In the genomic region with DNA sequence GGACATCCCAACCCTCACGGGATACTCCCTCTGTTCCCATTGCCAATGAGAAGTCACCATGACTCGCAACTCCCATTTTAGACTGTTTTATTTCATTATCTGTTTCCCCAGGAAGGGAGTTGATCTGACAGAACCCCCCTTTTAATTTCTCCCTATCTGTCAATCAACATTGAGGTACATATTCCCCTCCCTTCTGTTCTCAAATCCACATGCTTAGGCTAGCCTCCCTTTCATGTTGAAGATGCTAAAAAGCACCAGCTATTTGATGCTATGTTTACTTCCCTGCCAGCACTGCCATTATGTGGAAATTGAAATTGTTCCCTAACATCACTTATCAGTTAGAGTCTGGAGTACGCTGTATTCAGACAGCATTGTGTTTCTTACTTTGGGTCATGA, we compare ENCODE assay signal across 32 mouse cellular contexts. TPM values are rescaled to one million over a fixed set of nuclear protein-coding genes. Genes with fewer than 3 reads are reported as not detected.
"Had no signal": no experiment of that assay in that cellular context is flagged by ENCODE, and none has a peak within 500 bp of the region (broad histone marks: within the 10 kb centered on the region; RNA-seq: fewer than 3 reads in every experiment).

No protein-coding gene starts in this region.

- H3K27me3 ChIP-seq: heart, embryonic 13.5 days; heart, embryonic 15.5 days; hindbrain, embryonic 13.5 days; limb, embryonic 13.5 days; limb, embryonic 15.5 days; liver, embryonic 12.5 days had no signal

- H3K9ac ChIP-seq: heart, embryonic 13.5 days; heart, embryonic 15.5 days; hindbrain, embryonic 13.5 days; limb, embryonic 13.5 days; limb, embryonic 15.5 days; liver, embryonic 12.5 days; liver, embryonic 14.5 days had no signal

- H3K9me3 ChIP-seq: heart, embryonic 13.5 days; heart, embryonic 15.5 days; hindbrain, embryonic 13.5 days; limb, embryonic 13.5 days; limb, embryonic 15.5 days; liver, embryonic 12.5 days had no signal

- H3K36me3 ChIP-seq: heart, embryonic 13.5 days; heart, embryonic 15.5 days; hindbrain, embryonic 13.5 days; limb, embryonic 13.5 days; limb, embryonic 15.5 days; liver, embryonic 12.5 days had no signal

- DNase-seq: gastrocnemius, postnatal 36 days; heart, adult 11 months; heart, adult 2 months; heart, postnatal 36 days; kidney, adult 18-20 months; kidney, adult 8-10 months; kidney, postnatal 10 days; kidney, postnatal 25 days; kidney, postnatal 4 days; lung, adult 18-20 months had no signal

- H3K4me3 ChIP-seq: heart, adult 2 months; heart, embryonic 13.5 days; heart, embryonic 15.5 days; hindbrain, embryonic 13.5 days; layer of hippocampus, adult 2 months; limb, embryonic 13.5 days; limb, embryonic 15.5 days; liver, embryonic 12.5 days had no signal

- H3K4me1 ChIP-seq: heart, embryonic 13.5 days; heart, embryonic 15.5 days; hindbrain, embryonic 13.5 days; limb, embryonic 13.5 days; limb, embryonic 15.5 days; liver, embryonic 12.5 days had no signal

- ATAC-seq: intestine, embryonic 16.5 days; liver, embryonic 12.5 days had no signal

- H3K4me2 ChIP-seq: heart, embryonic 11.5 days; heart, embryonic 13.5 days; heart, embryonic 15.5 days; hindbrain, embryonic 13.5 days; limb, embryonic 13.5 days; limb, embryonic 15.5 days; liver, embryonic 12.5 days had no signal

- H3K27ac ChIP-seq: heart, adult 2 months; heart, embryonic 13.5 days; heart, embryonic 15.5 days; hindbrain, embryonic 13.5 days; limb, embryonic 13.5 days; limb, embryonic 15.5 days; liver, embryonic 12.5 days; liver, embryonic 14.5 days had no signal

RNA-seq across cellular contexts. Expression of a gene that starts 31.1 kb away (rescaled TPM):
- total RNA-seq: gastrocnemius, adult 18-20 months; gastrocnemius, adult 8-10 months; gastrocnemius, postnatal 14 days; gastrocnemius, postnatal 36 days; heart, adult 2 months; heart, postnatal 14 days; heart, postnatal 36 days; hematopoietic stem cell, adult 5-6 weeks; liver, adult 2 months had no signal
- polyA plus RNA-seq: heart, adult 2 months; heart, embryonic 11.5 days; heart, embryonic 13.5 days; heart, embryonic 15.5 days; heart, postnatal 0 days; intestine, embryonic 14.5 days; intestine, embryonic 16.5 days; kidney, embryonic 14.5 days; kidney, embryonic 16.5 days; limb, embryonic 11.5 days; liver, adult 2 months; liver, embryonic 12.5 days; liver, embryonic 14.5 days; liver, embryonic 16.5 days had no signal
